ENCODE assay signal across 25 mouse cellular contexts in the genomic region with DNA sequence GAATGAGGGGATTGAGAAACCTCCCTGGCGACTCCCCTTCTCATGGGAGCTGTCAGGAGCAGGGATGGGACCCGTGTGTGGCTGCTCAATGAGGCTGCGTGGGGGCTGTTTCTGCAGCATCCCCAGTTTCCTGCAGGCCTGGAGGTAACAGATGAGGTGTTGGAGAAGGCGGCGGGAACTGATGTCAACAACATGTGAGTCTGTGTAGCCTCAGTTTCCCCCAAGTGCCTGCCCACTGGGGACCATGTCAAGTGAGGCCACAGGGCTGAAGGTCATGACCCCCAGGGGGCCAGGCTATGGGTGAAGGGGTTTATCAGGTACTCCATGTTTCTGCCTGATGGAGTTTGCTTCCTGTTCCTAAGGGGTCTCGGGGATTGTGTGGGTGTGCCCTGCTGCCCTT. TPM values are rescaled to one million over a fixed set of nuclear protein-coding genes. Genes with fewer than 3 reads are reported as not detected.
DNase-seq lines count a peak whose midpoint lies in the region; ATAC-seq and TF ChIP-seq lines count a peak whose summit lies in the region.
"Had no signal": no experiment of that assay in that cellular context is flagged by ENCODE, and none has a peak within 500 bp of the region (broad histone marks: within the 10 kb centered on the region; RNA-seq: fewer than 3 reads in every experiment).

No protein-coding gene starts in this region.

- no peaks in the 10 kb centered on the region for H3K79me2 ChIP-seq in myocyte (ENCODE audit: control insufficient read depth, insufficient read depth)

- peak overlapping the region; percentile 70 for H3K27ac ChIP-seq in heart, embryonic 10.5 days
- H3K27ac ChIP-seq in intestine, embryonic 15.5 days = 0 out of 2 replicates have a peak overlapping the region, but pooled peaks have one; percentile 51
- no peak overlapping the region for H3K27ac ChIP-seq in intestine, postnatal 0 days (ENCODE audit: low read depth, low read length)
- H3K27ac ChIP-seq in brown adipose tissue, adult 24 weeks (replicated peaks; ENCODE audit: low read depth, low read length) = peak overlapping the region; percentile 96
- H3K27ac ChIP-seq: forebrain, embryonic 10.5 days; hindbrain, embryonic 14.5 days; limb, embryonic 10.5 days; liver, embryonic 15.5 days; macrophage had no signal

- no peak for TF ChIP-seq CTCF in intestine, postnatal 0 days (IDR thresholded peaks at IDR 0.05; ENCODE audit: low read depth)

- no peak overlapping the region for H3ac ChIP-seq in myocyte (ENCODE audit: control insufficient read depth, insufficient read length)

- H3K4me1 ChIP-seq in heart, embryonic 10.5 days = peaks cover 64% of the 10 kb centered on the region
- H3K4me1 ChIP-seq in intestine, embryonic 15.5 days (replicated peaks) = peaks cover 36% of the 10 kb centered on the region
- H3K4me1 ChIP-seq in intestine, postnatal 0 days (replicated peaks; ENCODE audit: control insufficient read depth, insufficient read depth, low read length) = peaks cover 6% of the 10 kb centered on the region; the same call in 1 of the 2 replicates
- H3K4me1 ChIP-seq in brown adipose tissue, adult 24 weeks (ENCODE audit: control insufficient read depth, insufficient read depth, insufficient read length, low read length) = peaks cover 12% of the 10 kb centered on the region

- H3K4me2 ChIP-seq in intestine, embryonic 15.5 days (replicated peaks) = no peak overlapping the region
- H3K4me2 ChIP-seq in intestine, postnatal 0 days (replicated peaks; ENCODE audit: low read depth) = no peak overlapping the region
- H3K4me2 ChIP-seq in myocyte (ENCODE audit: low read depth) = peak overlapping the region; percentile 63
- H3K4me2 ChIP-seq: heart, embryonic 13.5 days; hindbrain, embryonic 14.5 days; liver, embryonic 15.5 days; lung, embryonic 15.5 days had no signal

- H3K9ac ChIP-seq in intestine, embryonic 15.5 days = no peak overlapping the region
- H3K9ac ChIP-seq in intestine, postnatal 0 days (ENCODE audit: low read depth, low read length) = no peak overlapping the region
- H3K9ac ChIP-seq: hindbrain, embryonic 14.5 days; liver, embryonic 15.5 days; lung, embryonic 15.5 days had no signal

- DNase-seq in heart, embryonic 10.5 days (ENCODE audit: low spot score) = no peak
- DNase-seq in heart, adult 9 months (ENCODE audit: low spot score in 2 of 2) = no peak
- no peak for DNase-seq in kidney, adult 8-10 months
- DNase-seq: B cell, adult 2 months; cerebellum, adult 11 months; cerebellum, adult 9-11 months; liver; spleen, adult 18-20 months; thymus, postnatal 25 days had no signal

- no peak for ATAC-seq in intestine, embryonic 15.5 days
- no peak for ATAC-seq in intestine, postnatal 0 days
- ATAC-seq: forebrain, embryonic 16.5 days; midbrain, embryonic 16.5 days had no signal

- peaks cover 4% of the 10 kb centered on the region; the same call in 1 of the 2 replicates for H3K36me3 ChIP-seq in heart, embryonic 10.5 days
- H3K36me3 ChIP-seq in intestine, embryonic 15.5 days = peaks cover 3% of the 10 kb centered on the region; the same call in 1 of the 2 replicates
- H3K36me3 ChIP-seq in intestine, postnatal 0 days (ENCODE audit: control insufficient read depth, insufficient read depth) = peaks cover 32% of the 10 kb centered on the region
- H3K36me3 ChIP-seq in myocyte (ENCODE audit: control insufficient read depth, insufficient read depth) = no peaks in the 10 kb centered on the region
- H3K36me3 ChIP-seq: forebrain, embryonic 10.5 days; heart, embryonic 13.5 days; limb, embryonic 10.5 days; lung, embryonic 15.5 days had no signal

- no peak overlapping the region for H3K4me3 ChIP-seq in heart, embryonic 10.5 days
- no peak overlapping the region for H3K4me3 ChIP-seq in intestine, embryonic 15.5 days (replicated peaks)
- H3K4me3 ChIP-seq in intestine, postnatal 0 days (ENCODE audit: low read depth, low read length) = no peak overlapping the region
- no peak overlapping the region for H3K4me3 ChIP-seq in brown adipose tissue, adult 24 weeks (ENCODE audit: insufficient read depth, low read depth, low read length)
- H3K4me3 ChIP-seq in myocyte = no peak overlapping the region
- H3K4me3 ChIP-seq: forebrain, embryonic 10.5 days; heart, embryonic 13.5 days; limb, embryonic 10.5 days; liver, embryonic 15.5 days; lung, embryonic 15.5 days had no signal

- H3K27me3 ChIP-seq in heart, embryonic 10.5 days (ENCODE audit: insufficient read depth, poor library complexity, severe bottlenecking) = no peaks in the 10 kb centered on the region; the same call in 1 of the 2 replicates
- no peaks in the 10 kb centered on the region for H3K27me3 ChIP-seq in intestine, embryonic 15.5 days (replicated peaks)
- H3K27me3 ChIP-seq in intestine, postnatal 0 days (replicated peaks; ENCODE audit: control insufficient read depth, insufficient read depth, low read length) = no peaks in the 10 kb centered on the region
- no peaks in the 10 kb centered on the region for H3K27me3 ChIP-seq in myocyte (ENCODE audit: control insufficient read depth, insufficient read depth, insufficient read length)
- H3K27me3 ChIP-seq: CH12.LX; heart, embryonic 13.5 days; liver, embryonic 15.5 days; lung, embryonic 15.5 days; Patski had no signal

- 78% methylated on average over 6 of the region's 6 CpGs for WGBS in heart, embryonic 10.5 days
- WGBS in intestine, embryonic 15.5 days = 89% methylated on average over 6 of the region's 6 CpGs
- 83% methylated on average over 6 of the region's 6 CpGs for WGBS in intestine, postnatal 0 days

- no peak for TF ChIP-seq POLR2A in myocyte (IDR thresholded peaks at IDR 0.05; ENCODE audit: insufficient read length, low read depth)

- no peaks in the 10 kb centered on the region for H3K9me3 ChIP-seq in heart, embryonic 10.5 days
- no peaks in the 10 kb centered on the region for H3K9me3 ChIP-seq in intestine, embryonic 15.5 days
- no peaks in the 10 kb centered on the region for H3K9me3 ChIP-seq in intestine, postnatal 0 days (ENCODE audit: control insufficient read depth)
- H3K9me3 ChIP-seq: forebrain, embryonic 10.5 days; G1E; heart, embryonic 13.5 days; limb, embryonic 10.5 days; liver, embryonic 15.5 days; lung, embryonic 15.5 days had no signal

TF ChIP-seq in myocyte, 11 proteins besides CTCF, POLR2A, EP300 and RAD21:
- TF ChIP-seq POLR2AphosphoS2 (IDR thresholded peaks at IDR 0.05; ENCODE audit: insufficient read length, low read depth) = no peak
- TF ChIP-seq REST (IDR thresholded peaks at IDR 0.05; ENCODE audit: insufficient read depth, insufficient read length) = no peak
- no peak for TF ChIP-seq TCF12 (IDR thresholded peaks at IDR 0.05; ENCODE audit: insufficient read depth, poor library complexity, severe bottlenecking)

RNA-seq across cellular contexts. Expression of gene Hip1r, which starts 17.9 kb away (rescaled TPM):
- polyA plus RNA-seq in heart, embryonic 10.5 days (2016; fragmentation: Nextera tagmentation; extraction: Ambion mirVana) = 6.5 and 8.4 TPM in 2 replicates
- 26.0 and 29.3 TPM in 2 replicates for polyA plus RNA-seq in intestine, embryonic 15.5 days (2015; fragmentation: Nextera tagmentation; extraction: Ambion mirVana)
- 18.3 and 22.6 TPM in 2 replicates for polyA plus RNA-seq in intestine, postnatal 0 days (2015; fragmentation: Nextera tagmentation; extraction: Ambion mirVana)
- polyA plus RNA-seq in brown adipose tissue, adult 24 weeks (2012; ENCODE audit: insufficient read depth, insufficient read length, missing spikeins) = 3.8 and 5.2 TPM in 2 replicates
- 10.5 TPM for polyA plus RNA-seq in myocyte (2012; fragmentation: generic; extraction: Trizol)

RNA-seq across cellular contexts. Expression of gene Vps37b, which starts 40.7 kb away (rescaled TPM):
- 54.0 and 61.4 TPM in 2 replicates for polyA plus RNA-seq in heart, embryonic 10.5 days (2016; fragmentation: Nextera tagmentation; extraction: Ambion mirVana)
- polyA plus RNA-seq in intestine, embryonic 15.5 days (2015; fragmentation: Nextera tagmentation; extraction: Ambion mirVana) = 28.2 and 28.8 TPM in 2 replicates
- 16.7 and 17.8 TPM in 2 replicates for polyA plus RNA-seq in intestine, postnatal 0 days (2015; fragmentation: Nextera tagmentation; extraction: Ambion mirVana)
- polyA plus RNA-seq in brown adipose tissue, adult 24 weeks (2012; ENCODE audit: insufficient read depth, insufficient read length, missing spikeins) = 2.7 and 3.7 TPM in 2 replicates
- 18.7 TPM for polyA plus RNA-seq in myocyte (2012; fragmentation: generic; extraction: Trizol)
